Mouse (Mus musculus) MEL (cell line): ENCODE data around the gene Man1b1.

Source experiments
- CTCF ChIP-seq, 3 experiments: IDR thresholded peaks in 2 of 3; conservative IDR thresholded peaks in 1 of 3; 2 replicates each; pipeline ENCODE4 v1.5.1; 2011 to 2012; ENCODE audit warnings: low read length in 3 of 3, low read depth in 2 of 3, mild to moderate bottlenecking in 2 of 3, improper control_type of control experiment in 1 of 3, inconsistent platforms in 1 of 3, mixed read lengths in 1 of 3, moderate library complexity in 1 of 3; ENCODE audit not compliant: control insufficient read depth in 1 of 3, insufficient read depth in 1 of 3, poor library complexity in 1 of 3, severe bottlenecking in 1 of 3
- EP300 ChIP-seq, 2 experiments: IDR thresholded peaks; 2 replicates each; pipeline ENCODE4 v1.6.1; 2011; ENCODE audit warnings: improper control_type of control experiment in 2 of 2, low read length in 2 of 2, low read depth in 1 of 2, mild to moderate bottlenecking in 1 of 2
- HCFC1 ChIP-seq: IDR thresholded peaks from 2 replicates; pipeline ENCODE4 v1.6.1; 2012; ENCODE audit warnings: low read depth, mild to moderate bottlenecking, inconsistent platforms, low read length, improper control_type of control experiment, moderate library complexity
- MAFK ChIP-seq: IDR thresholded peaks from 2 replicates; pipeline ENCODE4 v1.6.1; 2011; ENCODE audit warnings: low read depth, mild to moderate bottlenecking, low read length, improper control_type of control experiment, borderline replicate concordance
- MEF2A ChIP-seq: IDR thresholded peaks from 2 replicates; pipeline ENCODE4 v1.6.1; 2014; ENCODE audit warnings: low read depth, mild to moderate bottlenecking, inconsistent platforms, low read length, improper control_type of control experiment; ENCODE audit not compliant: poor library complexity, insufficient replicate concordance, severe bottlenecking; ENCODE audit errors: extremely low read depth
- TAL1 ChIP-seq: IDR thresholded peaks from 2 replicates; pipeline ENCODE4 v1.6.1; 2012; ENCODE audit warnings: mild to moderate bottlenecking, inconsistent platforms, low read length, moderate library complexity, mixed read lengths

DNA sequence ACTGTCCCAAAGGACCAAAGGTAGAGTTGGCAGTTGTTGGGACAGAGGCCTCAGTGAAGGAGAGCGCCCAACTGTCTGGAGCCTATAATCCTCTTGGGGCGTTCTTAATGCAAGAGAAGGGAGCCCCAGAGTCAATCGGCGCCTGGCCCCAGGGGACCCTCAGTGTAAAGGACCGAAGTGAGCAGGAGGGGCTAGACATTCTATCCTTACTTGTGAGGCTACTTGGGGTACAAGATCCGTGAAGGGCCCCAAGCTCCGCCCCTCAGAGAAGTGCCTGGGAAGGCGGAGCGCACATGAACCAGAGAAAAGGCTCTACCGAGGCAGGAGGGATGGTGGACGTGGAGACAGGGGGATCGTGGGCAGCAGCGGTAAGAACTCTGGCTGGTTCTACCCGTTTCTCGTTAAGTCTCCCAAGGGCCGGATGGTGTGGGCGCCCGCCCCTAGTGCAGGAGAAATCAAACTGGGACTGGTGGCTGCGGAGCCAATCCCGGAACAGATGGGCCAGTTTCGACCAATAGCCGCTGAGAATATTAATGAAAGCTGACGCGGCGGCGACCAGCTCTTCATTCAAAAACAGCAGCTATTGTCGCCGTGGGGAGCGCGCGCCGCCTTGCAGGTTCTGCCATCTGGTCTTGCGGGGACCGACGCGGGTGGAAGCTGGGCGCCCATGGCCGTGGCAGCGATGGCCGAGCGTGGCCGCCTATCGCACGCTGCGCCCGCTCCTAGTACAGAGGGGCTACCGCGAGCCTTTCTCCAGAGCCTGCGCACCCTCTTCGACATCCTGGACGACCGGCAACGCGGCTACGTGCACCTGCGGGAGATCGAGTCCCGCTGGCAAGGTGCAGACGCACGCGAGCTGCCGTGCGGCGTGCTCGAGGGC, 39.9 kb downstream of the Man1b1 start, which contains the start of gene Sapcd2:
- TF ChIP-seq CTCF (IDR thresholded peaks at IDR 0.05 in 2 of 3, conservative IDR thresholded peaks at IDR 0.05 in 1 of 3; ENCODE audit: control insufficient read depth in 1 of 3, insufficient read depth in 1 of 3, low read depth in 2 of 3, low read length in 3 of 3, poor library complexity in 1 of 3, severe bottlenecking in 1 of 3) (no peak), MEF2A (no peak), HCFC1 (peak; percentile 71), TAL1 (no peak), MAFK (no peak), EP300 (IDR thresholded peaks at IDR 0.05; ENCODE audit: low read depth in 1 of 2, low read length in 2 of 2) (no peak)
